Mouse (Mus musculus): ENCODE measurements at regions not wholly inside any gene's neighbourhood (a gene's known extent, or its start where the extent isn't known, plus 50 kb on each side); places are given as distances from the start of the nearest gene placed in this dataset.
A peak's percentile ranks its signal among the peaks of the same experiment; 100 is the strongest.
"Not testable (repeated sequence)": the region's sequence is repeated elsewhere in the genome, so short reads cannot be mapped to it uniquely, and the experiment has no call there.

DNA sequence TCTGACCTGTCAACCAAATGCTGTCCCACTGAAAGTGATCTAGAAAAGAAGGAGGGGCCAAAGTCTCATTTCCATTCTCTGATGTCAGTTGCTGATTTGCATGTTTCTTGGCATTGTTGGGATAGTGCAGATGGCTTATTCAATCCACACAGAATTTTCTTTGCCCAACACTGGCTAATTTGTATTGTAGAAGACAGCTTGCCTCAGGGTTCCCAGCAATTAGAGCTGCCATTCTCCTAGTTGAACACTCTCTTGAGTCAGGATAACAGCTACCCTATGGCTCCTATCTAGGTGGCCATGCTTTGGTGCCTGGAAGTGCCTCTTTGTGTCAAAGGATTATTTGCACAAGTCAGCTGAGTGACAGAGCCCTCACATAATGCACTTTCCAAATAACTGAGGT is 569.0 kb downstream of the Lrriq3 start:
- DNase-seq (ENCODE audit: low spot score in 2 of 2): peak; percentile 18 to 81

DNA sequence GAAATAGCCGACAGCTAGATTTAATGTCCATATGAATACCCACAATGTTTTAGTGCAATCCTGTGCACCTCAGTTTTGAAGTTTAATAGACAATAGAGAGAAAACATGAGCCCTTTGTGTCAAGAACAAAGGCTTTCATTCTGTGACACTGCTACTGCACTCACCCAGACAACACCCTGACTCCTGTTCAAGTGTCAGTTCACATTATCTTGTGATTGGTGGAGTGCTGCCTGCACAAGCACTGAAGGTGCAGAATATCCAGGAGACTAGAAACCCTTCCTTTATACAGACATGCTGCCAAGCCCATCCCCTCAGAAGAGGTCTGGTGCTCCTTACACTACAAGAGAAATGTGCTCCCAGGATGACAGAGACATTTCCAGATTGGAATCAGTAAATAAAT is 579.3 kb downstream of the Lrriq3 start:
- DNase-seq (ENCODE audit: low spot score in 2 of 2): no peak

DNA sequence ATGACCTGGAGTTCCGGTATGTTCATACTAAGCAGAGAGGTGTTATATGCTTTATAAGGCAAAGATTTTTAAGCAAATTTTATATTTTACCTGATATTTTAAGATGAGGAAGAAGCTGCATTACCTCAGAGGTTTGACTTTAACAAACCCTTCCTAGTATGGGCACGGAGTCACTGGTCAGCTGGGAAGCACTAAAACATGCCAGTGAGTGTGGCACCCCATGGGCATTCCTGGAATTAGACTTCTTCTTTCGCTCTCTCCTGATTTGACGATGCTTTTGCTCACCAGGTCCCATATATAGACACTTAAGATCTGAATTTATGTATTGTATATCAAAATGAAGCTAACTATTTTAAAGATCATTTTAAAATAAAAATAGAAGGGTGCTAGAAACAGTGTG is 587.0 kb downstream of the Lrriq3 start:
- DNase-seq (ENCODE audit: low spot score in 2 of 2): no peak

DNA sequence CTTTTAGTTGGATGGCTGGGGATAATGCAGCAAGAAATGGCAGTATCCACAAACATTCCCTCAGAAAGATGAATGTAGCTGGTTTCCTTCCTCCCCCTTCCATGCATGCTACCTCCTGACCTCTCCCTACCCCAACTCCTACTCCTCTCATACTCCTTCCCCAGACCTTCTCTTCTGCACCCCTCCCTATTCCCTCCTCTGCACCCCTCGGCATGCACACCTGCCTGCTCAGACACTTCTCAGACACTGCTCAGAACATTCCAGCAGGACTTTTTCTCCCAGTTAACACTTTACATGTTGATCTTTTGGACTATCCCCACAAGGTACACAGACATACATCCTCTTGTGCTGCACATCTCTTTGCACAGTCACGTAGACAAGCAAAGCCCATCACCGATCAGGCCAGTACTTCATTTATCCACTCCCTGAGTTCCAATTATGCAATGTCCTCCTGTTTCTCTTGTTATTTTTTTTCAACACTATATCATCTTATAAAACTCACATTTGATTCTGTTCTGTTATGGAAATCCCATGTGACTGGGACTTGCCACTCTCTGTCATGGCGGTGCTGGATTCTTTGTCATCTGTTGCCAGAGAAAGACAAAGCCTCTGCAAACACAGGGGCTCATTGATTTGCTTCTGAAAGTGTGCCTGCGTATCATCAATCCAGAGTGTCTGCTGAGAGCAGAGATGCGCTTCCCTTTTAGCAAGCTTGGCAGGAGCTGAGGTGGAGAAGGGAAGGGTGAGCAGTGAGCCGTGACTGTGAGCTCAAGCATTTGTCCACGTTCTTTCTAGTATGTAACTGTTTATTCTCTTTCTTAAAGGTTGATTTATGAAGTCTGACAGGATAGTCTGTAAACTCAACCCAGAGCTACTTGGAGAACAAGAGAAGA is 589.9 kb downstream of the Lrriq3 start:
- no peak for DNase-seq (ENCODE audit: low spot score in 2 of 2)

DNA sequence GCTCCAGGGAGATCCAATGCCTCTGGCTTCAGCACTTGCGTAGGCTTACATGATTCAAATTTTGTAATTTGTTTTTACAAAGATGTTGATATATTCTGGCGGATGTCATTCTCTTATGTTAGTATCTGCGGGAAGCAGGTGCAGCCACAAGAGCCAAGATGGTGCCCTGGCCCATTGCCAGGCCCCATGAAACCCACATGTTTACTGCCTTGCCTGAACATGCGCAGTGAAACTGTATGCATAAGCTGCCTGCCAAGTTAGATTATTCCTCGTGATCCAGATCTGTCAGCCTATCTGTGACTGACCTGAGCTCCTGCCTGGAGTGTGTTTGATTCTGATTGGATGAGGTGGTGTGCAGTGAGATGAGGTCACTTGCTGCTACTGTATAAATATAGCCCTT is 595.1 kb downstream of the Lrriq3 start:
- peak; percentile 46 to 63 for DNase-seq (ENCODE audit: low spot score in 2 of 2)

DNA sequence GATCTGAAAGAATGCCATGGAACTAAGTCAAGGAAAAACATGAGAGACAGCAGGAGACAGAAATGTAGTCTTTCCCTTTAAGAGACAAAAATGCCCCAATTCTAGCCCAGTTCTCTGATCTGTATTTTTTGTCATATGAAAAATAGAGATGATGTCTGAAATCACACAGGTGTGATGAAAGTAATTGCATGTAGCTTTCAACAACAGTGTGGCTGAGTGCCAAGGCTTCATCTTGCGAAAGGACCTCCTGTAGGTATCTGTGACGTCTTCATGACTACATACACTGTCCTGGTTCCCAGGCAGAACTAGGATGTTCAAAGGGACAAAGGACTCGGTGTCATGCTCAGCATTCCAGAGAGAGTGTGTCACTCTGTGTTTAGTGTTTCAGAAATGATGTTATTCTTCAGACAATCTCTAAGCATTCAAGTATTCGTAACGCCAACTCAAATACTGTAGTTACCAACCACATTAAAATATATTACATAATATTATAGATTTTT is 629.8 kb downstream of the Lrriq3 start:
- DNase-seq (ENCODE audit: low spot score in 2 of 2): no peak

DNA sequence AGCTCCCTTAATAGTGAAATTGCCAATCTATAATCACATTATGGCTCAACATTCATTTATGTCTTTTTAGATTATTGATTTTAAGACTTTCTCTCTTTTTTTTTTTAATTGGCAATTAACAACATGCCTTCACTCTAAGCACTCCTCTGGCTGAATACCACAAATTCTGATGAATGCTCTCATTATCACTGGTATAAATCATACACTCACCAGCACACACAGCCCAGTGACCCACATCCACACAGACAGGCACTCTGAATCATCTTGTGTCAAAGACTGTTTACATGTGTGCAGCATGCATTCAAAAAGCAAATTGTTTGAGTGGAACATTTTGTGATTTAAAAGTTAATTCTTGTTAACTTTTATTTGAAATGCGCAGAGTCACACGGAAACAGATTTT is 649.2 kb downstream of the Lrriq3 start:
- no peak for DNase-seq (ENCODE audit: low spot score in 2 of 2)

DNA sequence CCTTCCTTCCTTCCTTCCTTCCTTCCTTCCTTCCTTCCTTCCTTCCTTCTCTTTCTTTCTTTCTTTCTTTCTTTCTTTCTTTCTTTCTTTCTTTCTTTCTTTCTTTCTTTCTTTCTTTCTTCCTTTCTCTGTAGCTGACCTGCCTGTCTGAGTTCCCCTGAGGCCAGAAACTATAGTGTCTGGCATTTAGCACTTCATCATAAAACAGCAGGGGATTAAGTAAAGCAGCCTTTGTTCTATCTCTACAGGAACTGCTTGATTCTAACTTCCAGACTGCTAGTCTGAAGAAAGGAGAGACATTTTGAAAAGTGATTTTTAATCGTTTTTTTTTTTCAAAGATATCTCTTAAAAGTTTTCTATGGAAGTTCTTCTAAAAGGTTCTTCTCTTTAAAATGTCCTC is 653.4 kb downstream of the Lrriq3 start:
- DNase-seq (ENCODE audit: low spot score in 2 of 2): not testable (repeated sequence)

DNA sequence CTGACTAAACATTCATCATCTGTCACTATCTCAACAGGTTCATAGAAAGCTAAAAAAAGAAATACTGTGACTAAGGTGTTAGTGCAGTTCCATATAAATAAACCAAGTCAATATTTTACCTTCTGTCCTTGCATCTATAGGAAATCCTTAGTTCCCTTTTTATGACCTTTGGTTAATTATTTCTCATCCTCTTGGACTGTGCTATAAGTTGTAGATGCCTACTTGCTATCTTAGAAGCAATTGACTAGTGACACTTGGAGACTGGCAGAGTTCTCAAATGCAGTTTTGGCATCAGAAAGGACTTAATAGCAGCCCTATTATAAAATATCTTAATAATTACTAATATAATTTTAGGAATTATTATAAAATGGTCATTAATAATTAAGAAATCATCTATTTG is 654.3 kb downstream of the Lrriq3 start:
- no peak for DNase-seq (ENCODE audit: low spot score in 2 of 2)

DNA sequence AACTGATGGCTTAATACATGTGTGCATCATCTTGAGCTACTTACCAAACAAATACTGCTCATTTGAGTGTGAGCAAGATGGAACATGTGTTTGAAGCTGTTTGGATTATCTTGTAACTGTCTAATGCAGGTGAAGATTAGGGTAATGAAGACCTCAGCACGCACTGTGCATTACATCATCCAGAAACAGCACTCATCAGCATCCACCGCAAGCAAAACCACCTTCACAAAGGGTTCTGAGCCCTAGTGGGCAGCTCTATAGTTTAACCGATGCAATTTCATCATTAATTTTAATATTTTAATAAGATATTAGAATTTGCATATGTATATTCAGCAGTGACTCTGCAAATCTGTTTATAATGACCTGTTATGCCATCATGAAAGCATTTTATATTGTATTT is 664.1 kb downstream of the Lrriq3 start:
- DNase-seq (ENCODE audit: low spot score in 2 of 2): no peak

DNA sequence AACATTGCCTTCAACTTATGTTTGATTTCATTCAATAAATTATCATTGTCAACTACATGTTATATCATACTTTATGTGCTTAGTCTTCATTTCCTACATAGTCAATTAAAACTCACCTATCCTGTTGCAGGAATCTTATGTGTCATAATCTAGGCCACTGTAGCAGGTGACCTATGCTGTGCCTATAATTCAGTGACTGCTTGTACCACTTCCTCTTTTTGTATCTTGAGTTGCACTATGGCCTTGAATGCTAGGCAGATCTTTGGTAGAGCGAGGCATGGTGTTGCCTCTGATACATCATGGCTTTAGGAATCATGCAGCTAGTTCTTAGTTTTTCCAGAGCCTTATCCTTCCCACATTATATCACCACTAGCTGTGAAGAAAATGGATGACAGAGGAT is 682.8 kb downstream of the Lrriq3 start:
- no peak for DNase-seq (ENCODE audit: low spot score in 2 of 2)

DNA sequence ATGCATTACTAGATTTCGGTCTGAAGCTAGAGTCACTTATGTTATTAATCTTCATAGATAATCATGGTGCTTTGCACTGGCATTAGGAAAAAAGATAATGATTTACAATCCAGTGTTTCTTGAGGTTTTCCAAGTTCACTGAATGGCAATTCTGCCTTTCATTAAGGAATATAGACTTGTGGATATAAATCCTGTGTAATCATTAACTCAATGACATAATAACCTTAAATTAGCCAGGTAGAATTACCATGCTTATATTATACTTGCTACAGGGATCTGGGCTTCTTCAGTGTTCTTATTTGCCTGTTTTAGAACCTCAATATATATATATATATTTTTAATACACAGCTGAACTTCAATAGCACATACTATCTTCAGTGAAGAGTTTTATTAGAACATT is 683.8 kb downstream of the Lrriq3 start:
- DNase-seq (ENCODE audit: low spot score in 2 of 2): no peak

DNA sequence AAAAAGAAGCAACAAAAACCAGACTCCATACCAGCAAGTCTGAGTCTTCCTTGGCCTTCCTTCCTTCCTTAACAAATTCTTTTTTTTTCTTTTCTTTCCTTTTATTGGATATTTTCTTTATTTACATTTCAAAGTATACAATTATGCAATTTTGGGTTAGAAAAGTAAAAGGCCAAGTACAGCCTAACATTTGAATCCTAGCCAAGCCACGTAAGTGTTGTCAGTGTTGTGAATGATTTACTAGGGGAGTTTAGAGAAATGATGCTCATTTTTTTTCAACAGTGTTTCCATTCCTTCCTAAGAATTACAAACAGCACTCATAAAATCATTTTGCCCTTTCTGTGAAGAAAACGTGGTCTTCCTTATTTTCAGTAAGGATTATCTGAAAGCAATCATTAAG is 722.5 kb downstream of the Lrriq3 start:
- no peak for DNase-seq (ENCODE audit: low spot score in 2 of 2)

DNA sequence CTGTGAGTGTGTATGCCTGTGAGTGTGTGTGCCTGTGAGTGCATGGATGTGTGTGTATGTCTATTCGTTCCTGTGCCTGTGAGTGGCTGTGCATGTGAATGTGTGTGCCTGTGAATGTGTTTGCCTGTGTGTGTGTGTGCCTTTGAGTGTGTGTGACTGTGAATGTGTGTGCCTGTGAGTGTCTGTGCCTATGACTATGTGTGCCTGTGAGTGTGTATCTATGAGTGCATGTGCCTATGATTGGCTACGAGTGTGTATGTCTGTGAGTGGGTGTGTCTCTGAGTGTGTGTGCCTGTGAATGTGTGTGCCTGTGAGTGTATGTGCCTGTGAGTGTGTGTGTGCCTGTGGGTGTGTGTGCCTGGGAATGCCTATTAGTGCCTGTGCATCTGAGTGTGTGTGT is 731.6 kb downstream of the Lrriq3 start:
- no peak for DNase-seq (ENCODE audit: low spot score in 2 of 2)

DNA sequence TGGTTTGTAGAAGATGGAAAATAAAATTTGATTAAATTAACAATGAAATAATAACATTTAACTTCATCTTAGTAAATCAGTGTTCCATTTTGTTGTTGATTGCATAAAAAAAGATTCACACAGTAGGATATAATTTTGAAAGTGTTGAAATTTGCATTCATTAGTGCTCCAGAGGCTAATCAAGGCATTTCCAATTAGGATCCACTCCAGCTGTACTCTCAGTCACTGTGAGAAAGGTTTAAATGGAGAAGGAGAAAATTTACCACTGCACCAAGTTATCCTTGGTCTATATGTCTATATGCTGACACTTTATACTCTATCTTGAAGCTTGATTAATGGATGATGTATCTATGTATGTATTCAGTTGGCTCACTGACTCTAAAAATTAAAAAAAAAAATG is 695.3 kb upstream of the Negr1 start:
- no peak for DNase-seq (ENCODE audit: low spot score in 2 of 2)

DNA sequence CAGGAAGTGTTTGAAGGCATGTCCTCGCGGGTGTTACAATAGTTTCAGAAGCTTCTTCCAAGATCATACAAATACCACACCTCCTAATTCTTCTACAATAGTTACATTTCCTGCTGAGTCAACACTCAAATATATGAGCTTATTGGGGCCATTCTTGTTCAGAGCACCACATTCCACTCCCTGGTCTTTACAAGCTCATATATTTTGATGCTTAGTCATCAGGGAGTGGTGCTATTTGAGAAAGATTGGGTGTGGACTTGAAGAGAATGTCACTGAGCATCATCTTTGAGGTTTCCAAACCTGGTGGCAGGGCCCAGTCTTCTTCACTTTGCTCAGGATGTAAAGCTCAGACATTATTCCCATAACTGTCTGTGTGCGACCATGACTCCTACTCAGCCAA is 685.9 kb upstream of the Negr1 start:
- no peak for DNase-seq (ENCODE audit: low spot score in 2 of 2)

DNA sequence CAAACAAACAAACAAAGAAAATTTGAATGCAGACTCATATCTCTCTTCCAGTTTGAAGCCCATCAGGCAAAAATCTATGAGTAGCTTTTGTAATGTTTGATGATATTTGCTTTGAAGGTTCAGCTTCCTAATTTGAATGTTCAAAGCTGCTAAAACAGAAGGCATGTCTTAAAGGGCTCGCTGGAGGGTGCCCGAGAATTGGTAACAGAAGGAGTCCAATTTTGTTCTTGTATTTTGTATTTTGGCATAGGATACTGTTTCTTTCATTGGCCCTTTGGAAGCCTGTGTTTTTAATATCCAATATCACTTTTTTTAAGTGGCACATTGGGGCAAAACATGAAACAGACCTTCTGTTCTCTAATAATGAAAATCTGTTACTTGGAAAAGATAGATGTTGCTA is 683.2 kb upstream of the Negr1 start:
- DNase-seq (ENCODE audit: low spot score in 2 of 2): peak in 1 of 2 experiments; percentile 5

DNA sequence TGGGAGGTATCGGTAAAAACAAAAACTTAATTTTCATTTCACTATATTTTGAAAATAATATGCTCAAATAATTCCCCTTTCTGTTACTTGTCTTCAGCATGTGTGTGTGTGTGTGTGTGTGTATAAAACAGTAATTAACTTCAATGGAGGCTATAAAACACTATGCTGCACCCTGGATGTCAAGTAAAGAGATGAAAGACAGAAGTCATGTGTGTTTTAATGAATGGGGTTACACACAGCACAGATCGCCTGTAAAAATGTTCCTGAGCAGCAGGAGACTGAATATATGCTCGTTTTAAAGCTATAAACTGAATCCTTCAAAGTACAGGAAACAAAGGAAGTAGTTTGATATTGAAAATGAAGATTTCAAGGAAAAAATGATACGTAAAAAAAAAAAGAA is 680.9 kb upstream of the Negr1 start:
- DNase-seq (ENCODE audit: low spot score in 2 of 2): no peak

DNA sequence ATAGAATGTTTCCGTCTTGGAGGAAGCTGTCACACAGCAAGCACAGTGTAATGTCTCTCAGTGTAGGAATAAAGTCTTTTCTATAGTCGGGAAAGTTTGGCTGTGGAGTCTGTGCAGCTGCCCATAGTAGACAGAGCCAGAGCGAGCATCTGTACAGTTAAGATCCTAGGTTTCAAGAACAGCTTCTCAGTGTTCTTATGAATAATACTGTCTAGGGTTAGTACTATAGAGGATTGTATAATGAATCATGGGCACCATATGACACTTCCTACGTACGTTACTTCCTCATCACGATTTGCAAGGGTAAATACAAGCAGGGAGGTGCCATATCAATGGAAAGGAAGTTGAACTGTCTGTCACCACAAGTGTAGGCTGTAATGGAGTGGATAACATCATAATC is 645.6 kb upstream of the Negr1 start:
- DNase-seq (ENCODE audit: low spot score in 2 of 2): peak in 1 of 2 experiments; percentile 6

DNA sequence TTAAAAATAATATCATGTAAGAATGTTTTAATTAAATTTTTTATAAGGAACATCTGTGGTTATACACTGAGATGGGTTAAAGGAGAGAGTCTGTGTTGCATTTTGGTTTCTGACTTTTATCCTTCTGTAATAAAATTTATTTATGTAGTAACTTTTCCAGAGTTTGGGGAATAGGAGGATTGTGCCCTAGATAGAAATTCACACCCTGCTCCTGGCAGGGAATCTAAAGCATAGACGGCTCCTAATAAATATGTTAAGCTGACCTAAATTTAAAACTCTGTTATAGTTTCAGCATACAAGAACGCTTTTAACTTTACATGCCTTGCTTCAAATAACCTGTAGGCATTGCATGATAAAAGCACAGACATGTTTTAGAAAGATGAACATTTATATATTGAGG is 618.7 kb upstream of the Negr1 start:
- no peak for DNase-seq (ENCODE audit: low spot score in 2 of 2)

DNA sequence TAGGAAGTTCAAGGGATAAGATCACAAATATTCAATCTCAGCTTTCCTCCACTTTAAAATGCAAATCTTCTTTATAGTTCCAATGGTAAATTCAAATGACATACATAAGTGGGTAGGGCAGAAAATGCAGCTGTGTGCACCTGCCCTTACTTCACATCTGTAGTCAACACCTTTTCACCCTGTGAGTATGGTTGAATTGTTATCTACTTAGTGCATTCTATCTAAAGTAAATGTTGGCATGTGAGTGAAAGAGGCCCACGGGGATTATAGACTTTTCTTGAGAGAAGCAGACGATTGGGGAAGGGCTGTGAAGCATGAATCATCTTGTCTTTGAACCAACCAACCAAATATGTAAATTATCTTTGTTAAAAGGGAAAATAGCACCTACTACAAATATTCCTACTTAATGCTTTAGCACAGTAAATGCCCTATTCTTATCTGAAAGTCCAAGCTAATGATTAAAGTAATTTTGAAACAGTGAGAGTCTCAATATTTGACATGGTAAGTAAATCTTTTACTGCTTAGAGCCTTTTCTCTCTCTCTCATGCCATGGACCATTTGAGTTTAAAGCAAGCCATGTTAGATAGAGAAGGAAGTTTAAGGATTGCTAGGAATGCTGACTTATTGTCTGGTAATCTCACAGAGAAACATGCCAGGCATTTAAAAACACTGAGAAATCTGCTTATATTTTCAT is 617.4 kb upstream of the Negr1 start:
- DNase-seq (ENCODE audit: low spot score in 2 of 2): no peak

DNA sequence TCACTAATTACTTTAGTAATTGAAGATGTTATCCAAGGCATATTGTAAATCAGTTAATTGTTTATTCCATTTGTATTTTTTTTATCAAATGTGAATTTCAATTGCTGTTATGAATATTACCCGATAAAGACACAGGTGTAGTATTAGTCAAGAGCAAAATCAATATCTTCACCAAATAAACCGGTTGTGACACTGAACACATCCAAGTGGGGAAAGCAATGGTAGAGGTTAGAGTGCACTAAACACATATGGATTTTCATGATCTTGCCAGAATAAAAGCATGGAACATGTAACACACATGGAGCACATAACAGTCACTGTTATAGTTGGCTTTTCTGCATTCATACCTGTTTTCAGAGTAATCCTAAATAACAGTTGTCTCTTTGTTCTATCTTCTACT is 616.4 kb upstream of the Negr1 start:
- no peak for DNase-seq (ENCODE audit: low spot score in 2 of 2)

DNA sequence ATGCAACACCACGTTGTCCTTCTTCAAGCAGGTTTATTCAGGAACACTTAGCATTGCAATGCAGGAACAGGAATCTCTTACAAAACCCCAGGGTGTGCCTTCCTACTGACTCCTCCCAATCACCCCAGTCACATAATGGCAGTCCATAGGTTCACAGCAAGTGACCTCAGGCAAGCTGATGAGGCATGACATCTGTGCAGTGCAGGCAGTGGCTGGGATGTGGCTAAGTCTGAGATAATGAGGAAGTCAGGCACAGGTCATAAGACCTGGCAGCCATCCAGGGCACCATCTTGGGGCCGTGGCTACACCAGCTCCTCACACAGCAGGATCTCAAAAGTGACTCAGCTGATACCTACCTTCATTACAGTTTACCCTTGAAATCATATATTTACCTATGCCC is 599.1 kb upstream of the Negr1 start:
- not testable (repeated sequence) for DNase-seq (ENCODE audit: low spot score in 2 of 2)

Measured in layer of hippocampus, postnatal 14 days (tissue).